Mouse (Mus musculus): ENCODE measurements around the gene Oscp1. TPM values are rescaled to one million over a fixed set of nuclear protein-coding genes. Genes with fewer than 3 reads are reported as not detected.

Gene Oscp1
- total and polyA plus RNA-seq, 3 experiments, result 3.9 to 6.7 (median 5.0) TPM

GRCm38 (mm10) chr4:126018966-126019538 is 39.3 kb upstream of the Oscp1 start (continued):
- peak; percentile 48 for TF ChIP-seq ETS1 (conservative IDR thresholded peaks at IDR 0.05; ENCODE audit: low read depth, low read length)
- no peak for TF ChIP-seq ZMIZ1 (IDR thresholded peaks at IDR 0.05; ENCODE audit: low read depth, low read length)
- no peak for TF ChIP-seq GABPA (IDR thresholded peaks at IDR 0.05; ENCODE audit: insufficient replicate concordance, low read depth, low read length)
- peak; percentile 93 for TF ChIP-seq BHLHE40 (IDR thresholded peaks at IDR 0.05; ENCODE audit: low read depth, low read length)
- no peak for TF ChIP-seq NELFE (IDR thresholded peaks at IDR 0.05; ENCODE audit: low read depth, low read length)
- no peak for TF ChIP-seq NRF1 (IDR thresholded peaks at IDR 0.05; ENCODE audit: low read depth, low read length)
- peak; percentile 70 for TF ChIP-seq IRF4 (IDR thresholded peaks at IDR 0.05; ENCODE audit: low read depth, low read length)
- TF ChIP-seq USF1 (IDR thresholded peaks at IDR 0.05; ENCODE audit: low read depth, low read length), result no peak
- TF ChIP-seq POLR2A (IDR thresholded peaks at IDR 0.05; ENCODE audit: low read depth, low read length), result no peak
- TF ChIP-seq CHD2 (IDR thresholded peaks at IDR 0.05; ENCODE audit: low read length), result no peak
- no peak for TF ChIP-seq CHD1 (IDR thresholded peaks at IDR 0.05; ENCODE audit: low read depth, low read length)
- TF ChIP-seq TCF12 (IDR thresholded peaks at IDR 0.05; ENCODE audit: low read depth, low read length), result no peak
- no peak for TF ChIP-seq SIN3A (IDR thresholded peaks at IDR 0.05; ENCODE audit: low read length)
- TF ChIP-seq POLR2AphosphoS2 (IDR thresholded peaks at IDR 0.05; ENCODE audit: low read depth, low read length), result no peak
- TF ChIP-seq JUN (IDR thresholded peaks at IDR 0.05; ENCODE audit: insufficient read depth, low read depth, low read length), result no peak
- TF ChIP-seq MAZ (IDR thresholded peaks at IDR 0.05; ENCODE audit: low read depth, low read length), result no peak
- peak; percentile 91 for TF ChIP-seq ZKSCAN1 (IDR thresholded peaks at IDR 0.05; ENCODE audit: borderline replicate concordance, low read depth, low read length)

GRCm38 (mm10) chr4:126024303-126024900 is 34.0 kb upstream of the Oscp1 start, which contains the start of gene Csf3r:
Gene Csf3r (plus strand): TSS chr4:126024550.
- H3K27ac ChIP-seq (ENCODE audit: insufficient read depth, low read depth), result no peak within 1 kb of the TSS
- no peak within 1 kb of the TSS for H3K4me2 ChIP-seq (ENCODE audit: insufficient read depth, low read depth, poor library complexity, severe bottlenecking)
- no peaks in the 10 kb centered on the region for H3K79me2 ChIP-seq (replicated peaks; ENCODE audit: control insufficient read depth, extremely low read depth, insufficient read depth, poor library complexity, severe bottlenecking)
- in situ Hi-C loops (cut with MboI; ENCODE audit: low pct_ligation_motif_present, low pct_unique_long_range_greater_than_20kb, low sequenced_read_pairs), result no loop called here
- no peak for DNase-seq (ENCODE audit: extremely low read depth)
- H3K36me3 ChIP-seq (replicated peaks in 1 of 2; ENCODE audit: control insufficient read depth in 1 of 2, insufficient read depth in 1 of 2, low read length in 1 of 2), result no peaks in the 10 kb centered on the region
- peaks cover 0 to 4% of the 10 kb centered on the region in 2 experiments; a peak in 2 of 4 replicates for H3K4me1 ChIP-seq (ENCODE audit: control insufficient read depth in 1 of 2, insufficient read depth in 2 of 2)
- peaks cover 26% of the 10 kb centered on the region for H3K27me3 ChIP-seq (replicated peaks)
- no peak within 1 kb of the TSS for H3K9ac ChIP-seq (ENCODE audit: insufficient read depth, low read depth)
- no peaks in the 10 kb centered on the region for H3K9me3 ChIP-seq (replicated peaks; ENCODE audit: low read length)
- dilution Hi-C loops (cut with MboI; ENCODE audit: extremely low pct_ligation_motif_present, extremely low pct_unique_long_range_greater_than_20kb, low sequenced_read_pairs), result no loop called here
- TF ChIP-seq ZNF384 (IDR thresholded peaks at IDR 0.05; ENCODE audit: low read depth, low read length) (no peak), POLR2A (IDR thresholded peaks at IDR 0.05; ENCODE audit: low read depth, low read length) (no peak), MXI1 (IDR thresholded peaks at IDR 0.05; ENCODE audit: low read depth, low read length) (no peak), USF1 (IDR thresholded peaks at IDR 0.05; ENCODE audit: low read depth, low read length) (no peak), MEF2A (IDR thresholded peaks at IDR 0.05; ENCODE audit: borderline replicate concordance, low read depth, low read length) (no peak), KAT2A (IDR thresholded peaks at IDR 0.05; ENCODE audit: insufficient replicate concordance, low read length) (no peak), POLR2AphosphoS2 (IDR thresholded peaks at IDR 0.05; ENCODE audit: low read depth, low read length) (no peak), TCF12 (IDR thresholded peaks at IDR 0.05; ENCODE audit: low read depth, low read length) (no peak), MAFK (IDR thresholded peaks at IDR 0.05; ENCODE audit: insufficient replicate concordance, low read length) (no peak), MAZ (IDR thresholded peaks at IDR 0.05; ENCODE audit: low read depth, low read length) (no peak), UBTF (IDR thresholded peaks at IDR 0.05; ENCODE audit: low read depth, low read length) (no peak), TBP (conservative IDR thresholded peaks at IDR 0.05; ENCODE audit: low read depth, low read length) (no peak), BHLHE40 (IDR thresholded peaks at IDR 0.05; ENCODE audit: low read depth, low read length) (no peak), USF2 (conservative IDR thresholded peaks at IDR 0.05; ENCODE audit: low read depth, low read length) (no peak), PAX5 (IDR thresholded peaks at IDR 0.05; ENCODE audit: low read length) (no peak)
- H3K4me3 ChIP-seq (replicated peaks in 1 of 3; ENCODE audit: low read depth in 2 of 3, low read length in 2 of 3, poor library complexity in 1 of 3), result no peak within 1 kb of the TSS
